Mouse (Mus musculus) spleen, postnatal 14 days (tissue): Measurements from ENCODE around the gene Gnl3l.
A peak's percentile ranks its signal among the peaks of the same experiment; 100 is the strongest.

Experiments
- DNase-seq, 2 experiments: peaks; one replicate each; pipeline ENCODE4 v3.0.0; 2021 to 2022; ENCODE audit warnings: low spot score in 2 of 2

The Gnl3l gene

GRCm38 (mm10) chrX:150956522-150957300, 60.4 kb downstream of the Gnl3l start:
- peak; percentile 4 to 6 for DNase-seq

- DNase-seq = no peak
Measured at GRCm38 (mm10) chrX:150956016-150956415, 61.1 kb downstream of the Gnl3l start.

GRCm38 (mm10) chrX:150955441-150955840, 61.7 kb downstream of the Gnl3l start:
- DNase-seq = no peak

- no peak for DNase-seq
Measured at GRCm38 (mm10) chrX:150954721-150955120, 62.4 kb downstream of the Gnl3l start.
